Mouse (Mus musculus): ENCODE measurements at regions not wholly inside any gene's neighbourhood (a gene's known extent, or its start where the extent isn't known, plus 50 kb on each side); places are given as distances from the start of the nearest gene placed in this dataset.

- H3K27ac ChIP-seq = no peak overlapping the region
- no peak overlapping the region for H3K9ac ChIP-seq
- no peak for ATAC-seq
- H3K4me3 ChIP-seq = no peak overlapping the region
- no peaks in the 10 kb centered on the region for H3K36me3 ChIP-seq
- no peak overlapping the region for H3K4me2 ChIP-seq
- 44% methylated on average over 16 of the region's 16 CpGs for WGBS (ENCODE audit: insufficient replicate concordance)
- H3K27me3 ChIP-seq (replicated peaks) = no peaks in the 10 kb centered on the region
- no peaks in the 10 kb centered on the region for H3K9me3 ChIP-seq (replicated peaks)
- H3K4me1 ChIP-seq = peaks cover 33% of the 10 kb centered on the region
Observed at GRCm38 (mm10) chr17:83924259-83924922, 76.6 kb upstream of the Haao start.

DNA sequence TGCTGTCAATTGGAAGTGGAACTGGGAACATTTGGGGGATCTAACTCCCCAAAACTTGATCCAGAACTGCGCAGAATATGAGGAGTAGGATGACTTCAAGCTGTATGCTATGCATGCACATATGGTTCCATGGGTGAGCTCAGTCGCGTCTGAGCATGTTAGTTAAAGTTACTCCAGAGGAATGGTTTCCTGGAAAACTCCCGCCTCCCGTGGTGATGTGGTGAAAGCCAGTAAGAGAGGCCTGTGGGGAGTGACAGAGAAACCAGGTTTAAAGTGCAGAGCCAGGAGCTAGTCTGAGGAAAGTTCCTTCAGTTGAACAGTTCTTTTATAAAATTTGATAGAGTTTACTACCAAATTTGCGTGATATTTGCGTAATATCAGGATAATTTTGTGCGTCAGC lies 73.1 kb upstream of the Haao start:
- H3K4me1 ChIP-seq = peaks cover 50% of the 10 kb centered on the region
- 69% methylated on average over 8 of the region's 8 CpGs for WGBS (ENCODE audit: insufficient replicate concordance)
- H3K27ac ChIP-seq = no peak overlapping the region
- H3K9me3 ChIP-seq (replicated peaks) = no peaks in the 10 kb centered on the region
- H3K36me3 ChIP-seq = no peaks in the 10 kb centered on the region
- ATAC-seq = no peak
- H3K4me2 ChIP-seq = no peak overlapping the region
- H3K9ac ChIP-seq = no peak overlapping the region
- no peak overlapping the region for H3K4me3 ChIP-seq
- no peaks in the 10 kb centered on the region for H3K27me3 ChIP-seq (replicated peaks)

- no peaks in the 10 kb centered on the region for H3K27me3 ChIP-seq (replicated peaks)
- no peak overlapping the region for H3K4me2 ChIP-seq
- ATAC-seq = no peak
- H3K9me3 ChIP-seq (replicated peaks) = no peaks in the 10 kb centered on the region
- 39% methylated on average over 4 of the region's 4 CpGs for WGBS (ENCODE audit: insufficient replicate concordance)
- no peaks in the 10 kb centered on the region for H3K36me3 ChIP-seq
- H3K4me1 ChIP-seq = peaks cover 52% of the 10 kb centered on the region
- no peak overlapping the region for H3K9ac ChIP-seq
- no peak overlapping the region for H3K4me3 ChIP-seq
- H3K27ac ChIP-seq = no peak overlapping the region
Observed at GRCm38 (mm10) chr17:83920225-83920624, 72.5 kb upstream of the Haao start.

- ATAC-seq = no peak
- Histone ChIP-seq H3K27me3 (replicated peaks) (no peaks in the 10 kb centered on the region), H3K4me3 (no peak overlapping the region), H3K4me2 (no peak overlapping the region), H3K9me3 (replicated peaks) (no peaks in the 10 kb centered on the region), H3K9ac (no peak overlapping the region), H3K27ac (no peak overlapping the region), H3K36me3 (no peaks in the 10 kb centered on the region), H3K4me1 (peaks cover 36% of the 10 kb centered on the region)
- 47% methylated on average over 9 of the region's 9 CpGs for WGBS (ENCODE audit: insufficient replicate concordance)
Observed at GRCm38 (mm10) chr17:83918413-83919139, 70.8 kb upstream of the Haao start.

DNA sequence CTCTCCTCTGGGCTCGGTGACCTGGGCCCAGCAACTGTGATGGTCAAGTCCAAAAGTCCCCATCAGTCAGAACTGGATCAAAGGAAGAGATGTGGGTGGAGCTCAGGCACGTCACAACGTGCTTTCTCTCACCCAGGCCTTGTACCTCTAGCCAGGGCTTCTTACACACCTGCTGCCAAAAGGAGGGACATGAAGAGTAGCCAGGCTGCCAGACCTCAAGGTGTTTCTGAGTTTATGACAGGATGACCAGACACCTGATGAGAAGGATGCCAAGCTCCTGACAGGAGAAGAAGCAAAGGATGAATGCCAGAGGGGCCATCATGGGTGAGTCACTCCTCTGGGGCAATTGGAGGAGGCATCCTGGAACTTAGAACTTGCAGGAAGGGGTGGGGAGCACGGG lies 70.0 kb upstream of the Haao start:
- H3K9me3 ChIP-seq (replicated peaks) = no peaks in the 10 kb centered on the region
- no peaks in the 10 kb centered on the region for H3K36me3 ChIP-seq
- no peak overlapping the region for H3K4me2 ChIP-seq
- no peak for ATAC-seq
- peaks cover 29% of the 10 kb centered on the region; the same call in 1 of the 2 replicates for H3K4me1 ChIP-seq
- H3K9ac ChIP-seq = no peak overlapping the region
- no peaks in the 10 kb centered on the region for H3K27me3 ChIP-seq (replicated peaks)
- H3K27ac ChIP-seq = no peak overlapping the region
- no peak overlapping the region for H3K4me3 ChIP-seq
- WGBS (ENCODE audit: insufficient replicate concordance) = 52% methylated on average over 4 of the region's 4 CpGs

DNA sequence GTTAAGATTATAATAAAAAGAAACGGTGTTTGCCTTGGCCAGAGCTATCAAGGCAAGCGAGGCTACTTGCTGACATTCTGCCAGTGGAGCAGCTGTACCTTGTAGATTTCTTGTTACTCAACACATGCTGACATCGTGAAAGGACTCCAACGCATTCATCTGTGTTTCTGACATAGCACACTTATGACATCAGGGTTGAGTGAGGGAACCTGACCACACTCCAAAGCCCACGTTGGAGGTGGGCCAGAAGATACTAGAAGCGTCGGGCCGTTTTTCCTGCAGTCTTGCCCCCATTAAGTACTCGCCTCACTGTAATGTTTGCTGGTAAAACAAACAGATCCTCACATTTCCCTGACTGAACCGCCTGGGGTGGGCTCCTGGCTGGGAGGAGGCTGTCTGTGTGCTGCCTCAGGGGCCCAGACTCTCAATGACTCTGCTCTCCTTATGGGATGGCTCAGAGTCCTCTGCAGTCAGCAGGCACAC lies 69.0 kb upstream of the Haao start:
- H3K4me1 ChIP-seq = peaks cover 29% of the 10 kb centered on the region; the same call in 1 of the 2 replicates
- H3K27ac ChIP-seq = no peak overlapping the region
- no peak overlapping the region for H3K4me2 ChIP-seq

GRCm38 (mm10) chr17:83915034-83915433 lies 67.3 kb upstream of the Haao start:
- no peak overlapping the region for H3K4me2 ChIP-seq
- H3K27ac ChIP-seq = no peak overlapping the region
- no peak overlapping the region for H3K9ac ChIP-seq
- ATAC-seq = no peak
- H3K4me3 ChIP-seq = no peak overlapping the region
- H3K27me3 ChIP-seq (replicated peaks) = no peaks in the 10 kb centered on the region
- no peaks in the 10 kb centered on the region for H3K36me3 ChIP-seq
- H3K4me1 ChIP-seq = peaks cover 33% of the 10 kb centered on the region
- no peaks in the 10 kb centered on the region for H3K9me3 ChIP-seq (replicated peaks)

More for the DNA sequence above, 69.0 kb upstream of the Haao start:
- Histone ChIP-seq H3K9me3 (replicated peaks) (no peaks in the 10 kb centered on the region), H3K4me3 (no peak overlapping the region), H3K27me3 (replicated peaks) (no peaks in the 10 kb centered on the region), H3K9ac (no peak overlapping the region), H3K36me3 (no peaks in the 10 kb centered on the region)
- 49% methylated on average over 10 of the region's 10 CpGs for WGBS (ENCODE audit: insufficient replicate concordance)
- no peak for ATAC-seq

GRCm38 (mm10) chr17:83914603-83915002 lies 66.8 kb upstream of the Haao start:
- no peak overlapping the region for H3K9ac ChIP-seq
- no peaks in the 10 kb centered on the region for H3K9me3 ChIP-seq (replicated peaks)
- no peak overlapping the region for H3K4me3 ChIP-seq
- 15% methylated on average over 1 of the region's 1 CpGs for WGBS (ENCODE audit: insufficient replicate concordance)
- no peak for ATAC-seq
- H3K27ac ChIP-seq = no peak overlapping the region
- H3K27me3 ChIP-seq (replicated peaks) = no peaks in the 10 kb centered on the region
- H3K4me1 ChIP-seq = peaks cover 35% of the 10 kb centered on the region
- no peak overlapping the region for H3K4me2 ChIP-seq
- no peaks in the 10 kb centered on the region for H3K36me3 ChIP-seq

GRCm38 (mm10) chr17:83913711-83914415 lies 66.1 kb upstream of the Haao start:
- Histone ChIP-seq H3K27ac (no peak overlapping the region), H3K4me3 (no peak overlapping the region), H3K36me3 (no peaks in the 10 kb centered on the region), H3K9me3 (replicated peaks) (no peaks in the 10 kb centered on the region), H3K9ac (no peak overlapping the region), H3K4me2 (no peak overlapping the region), H3K4me1 (peaks cover 42% of the 10 kb centered on the region), H3K27me3 (replicated peaks) (no peaks in the 10 kb centered on the region)
- no peak for ATAC-seq
- 67% methylated on average over 13 of the region's 13 CpGs for WGBS (ENCODE audit: insufficient replicate concordance)

DNA sequence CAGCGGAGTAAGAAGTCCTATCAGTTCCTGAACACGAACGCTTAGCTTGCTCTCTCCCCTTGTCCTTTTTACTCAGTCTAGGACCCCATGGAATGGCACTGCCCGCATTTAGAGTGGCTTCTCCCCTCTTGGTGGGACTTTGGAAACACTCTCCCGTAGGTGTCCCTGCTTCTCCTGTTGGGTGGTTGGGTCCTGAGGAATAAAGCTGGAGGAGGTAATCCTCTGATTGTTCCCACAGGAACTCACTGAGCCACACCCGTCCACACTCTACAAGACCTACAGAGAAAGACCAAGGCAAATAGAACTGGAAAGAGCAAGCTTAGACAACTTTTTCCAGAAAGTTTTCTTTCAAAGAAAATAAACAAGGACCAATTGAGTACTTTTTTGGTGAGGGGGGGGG lies 64.7 kb upstream of the Haao start:
- H3K4me2 ChIP-seq = no peak overlapping the region
- WGBS (ENCODE audit: insufficient replicate concordance) = 56% methylated on average over 6 of the region's 6 CpGs
- H3K4me1 ChIP-seq = peaks cover 50% of the 10 kb centered on the region
- no peaks in the 10 kb centered on the region for H3K27me3 ChIP-seq (replicated peaks)
- no peak for ATAC-seq
- no peaks in the 10 kb centered on the region for H3K9me3 ChIP-seq (replicated peaks)
- H3K36me3 ChIP-seq = no peaks in the 10 kb centered on the region
- no peak overlapping the region for H3K4me3 ChIP-seq
- H3K27ac ChIP-seq = no peak overlapping the region; the same call in 1 of the 2 replicates
- H3K9ac ChIP-seq = no peak overlapping the region

- peak; percentile 17; the same call in 1 of the 2 replicates for ATAC-seq
- H3K36me3 ChIP-seq = no peaks in the 10 kb centered on the region
- peak overlapping the region; percentile 41; the same call in 1 of the 2 replicates for H3K27ac ChIP-seq
- H3K4me1 ChIP-seq = peaks cover 56% of the 10 kb centered on the region
- 22% methylated on average over 6 of the region's 6 CpGs for WGBS (ENCODE audit: insufficient replicate concordance)
- H3K9ac ChIP-seq = no peak overlapping the region
- no peak overlapping the region for H3K4me2 ChIP-seq
- H3K27me3 ChIP-seq (replicated peaks) = no peaks in the 10 kb centered on the region
- no peaks in the 10 kb centered on the region for H3K9me3 ChIP-seq (replicated peaks)
- H3K4me3 ChIP-seq = no peak overlapping the region
Observed at GRCm38 (mm10) chr17:83908811-83909210, 61.0 kb upstream of the Haao start.

DNA sequence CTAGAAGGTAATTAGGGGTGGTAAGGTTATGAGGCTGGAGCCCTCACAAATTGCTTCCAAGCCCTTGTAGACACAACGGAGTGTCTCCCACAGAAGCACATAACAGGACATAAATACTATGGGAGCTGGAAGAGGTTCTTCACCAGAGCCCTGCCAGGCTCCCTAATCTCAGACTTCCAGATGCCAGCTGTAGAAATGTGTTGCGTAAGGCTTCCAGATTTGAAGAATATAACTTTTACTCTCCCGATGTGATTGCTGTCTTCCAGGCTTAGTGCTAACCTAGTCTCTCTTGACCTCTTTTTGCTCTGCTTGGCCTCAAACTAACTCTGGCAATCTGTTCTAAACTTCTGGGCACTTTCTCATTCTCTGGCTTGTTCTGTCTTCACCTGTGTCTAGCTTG lies 59.8 kb upstream of the Haao start:
- no peaks in the 10 kb centered on the region for H3K9me3 ChIP-seq (replicated peaks)
- peak overlapping the region; percentile 35 for H3K4me2 ChIP-seq
- no peak for ATAC-seq
- no peak overlapping the region for H3K9ac ChIP-seq
- H3K4me1 ChIP-seq = peaks cover 59% of the 10 kb centered on the region
- H3K27ac ChIP-seq = no peak overlapping the region
- no peaks in the 10 kb centered on the region for H3K27me3 ChIP-seq (replicated peaks)
- H3K36me3 ChIP-seq = no peaks in the 10 kb centered on the region
- no peak overlapping the region for H3K4me3 ChIP-seq
- 29% methylated on average over 3 of the region's 3 CpGs for WGBS (ENCODE audit: insufficient replicate concordance)

All from liver, embryonic 12.5 days (tissue).